Mouse (Mus musculus): Measurements from ENCODE around the gene Gm3448.
"Not testable (repeated sequence)": the region's sequence is repeated elsewhere in the genome, so short reads cannot be mapped to it uniquely, and the experiment has no call there.

Gm3448 gene
- long read RNA-seq, experiment 1, partial matches to known transcripts, result 0 of 6 reads
- long read RNA-seq, experiment 1, other reads (novel, unspliced or antisense), result 6 of 6 reads
- long read RNA-seq, experiment 2, partial matches to known transcripts, result 1 of 13 reads
- long read RNA-seq, experiment 2, other reads (novel, unspliced or antisense), result 11 of 13 reads

- intact Hi-C loops (cut with DNase I), result not testable (repeated sequence)
Measured at GRCm38 (mm10) chr17:15041175-15041729, at the start of gene Gm3448, which contains the start of the genes Ermard and Tcte3. Gm3448 (minus strand) TSS chr17:15041537. Ermard (plus strand) TSS chr17:15041208. Tcte3 (minus strand) TSS chr17:15041488.

GRCm38 (mm10) chr17:15088591-15089001, 47.3 kb upstream of the Gm3448 start:
- intact Hi-C loops (cut with DNase I), result no loop called here

GRCm38 (mm10) chr17:15088166-15088565, 46.8 kb upstream of the Gm3448 start:
- intact Hi-C loops (cut with DNase I), result no loop called here

GRCm38 (mm10) chr17:15085006-15085405, 43.7 kb upstream of the Gm3448 start:
- intact Hi-C loops (cut with DNase I), result no loop called here

GRCm38 (mm10) chr17:15084226-15084848, 43.0 kb upstream of the Gm3448 start:
- intact Hi-C loops (cut with DNase I), result no loop called here

- intact Hi-C loops (cut with DNase I), result no loop called here
Measured at GRCm38 (mm10) chr17:15077536-15077935, 36.2 kb upstream of the Gm3448 start.

GRCm38 (mm10) chr17:15075033-15075432, 33.7 kb upstream of the Gm3448 start:
- intact Hi-C loops (cut with DNase I), result no loop called here

- intact Hi-C loops (cut with DNase I), result no loop called here
Measured at GRCm38 (mm10) chr17:15072211-15072610, 30.9 kb upstream of the Gm3448 start.

GRCm38 (mm10) chr17:15069124-15069523, 27.8 kb upstream of the Gm3448 start:
- intact Hi-C loops (cut with DNase I), result no loop called here

GRCm38 (mm10) chr17:15068040-15068792, 26.9 kb upstream of the Gm3448 start:
- intact Hi-C loops (cut with DNase I), result no loop called here

GRCm38 (mm10) chr17:15066911-15067310, 25.6 kb upstream of the Gm3448 start:
- intact Hi-C loops (cut with DNase I), result loop anchor here (1.0 kb wide), 1 partner anchor 311 kb away; no protein-coding TSS in a partner anchor

GRCm38 (mm10) chr17:15066066-15066465, 24.7 kb upstream of the Gm3448 start:
- intact Hi-C loops (cut with DNase I), result loop anchor here (1.0 kb wide), 1 partner anchor 312 kb away; no protein-coding TSS in a partner anchor

- intact Hi-C loops (cut with DNase I), result loop anchor here (1.0 to 2.0 kb wide), 2 partner anchors 313 to 403 kb away; no protein-coding TSS in a partner anchor
Measured at GRCm38 (mm10) chr17:15065391-15066024, 24.2 kb upstream of the Gm3448 start.

GRCm38 (mm10) chr17:15060356-15060755, 19.0 kb upstream of the Gm3448 start:
- intact Hi-C loops (cut with DNase I), result no loop called here

GRCm38 (mm10) chr17:15059646-15060045, 18.3 kb upstream of the Gm3448 start:
- intact Hi-C loops (cut with DNase I), result no loop called here

- intact Hi-C loops (cut with DNase I), result no loop called here
Measured at GRCm38 (mm10) chr17:15058161-15058591, 16.8 kb upstream of the Gm3448 start.

- intact Hi-C loops (cut with DNase I), result no loop called here
Measured at GRCm38 (mm10) chr17:15055925-15056324, 14.6 kb upstream of the Gm3448 start.

GRCm38 (mm10) chr17:15053829-15054200, 12.5 kb upstream of the Gm3448 start:
- intact Hi-C loops (cut with DNase I), result not testable (repeated sequence)

GRCm38 (mm10) chr17:15053183-15053828, 12.0 kb upstream of the Gm3448 start:
- intact Hi-C loops (cut with DNase I), result not testable (repeated sequence)

- intact Hi-C loops (cut with DNase I), result not testable (repeated sequence)
Measured at GRCm38 (mm10) chr17:15052766-15053165, 11.4 kb upstream of the Gm3448 start.

GRCm38 (mm10) chr17:15050338-15050737, 9.0 kb upstream of the Gm3448 start:
- intact Hi-C loops (cut with DNase I), result not testable (repeated sequence)
